Mouse (Mus musculus): ENCODE measurements at regions not wholly inside any gene's neighbourhood (a gene's known extent, or its start where the extent isn't known, plus 50 kb on each side); places are given as distances from the start of the nearest gene placed in this dataset.
"Not testable (repeated sequence)": the region's sequence is repeated elsewhere in the genome, so short reads cannot be mapped to it uniquely, and the experiment has no call there.

DNA sequence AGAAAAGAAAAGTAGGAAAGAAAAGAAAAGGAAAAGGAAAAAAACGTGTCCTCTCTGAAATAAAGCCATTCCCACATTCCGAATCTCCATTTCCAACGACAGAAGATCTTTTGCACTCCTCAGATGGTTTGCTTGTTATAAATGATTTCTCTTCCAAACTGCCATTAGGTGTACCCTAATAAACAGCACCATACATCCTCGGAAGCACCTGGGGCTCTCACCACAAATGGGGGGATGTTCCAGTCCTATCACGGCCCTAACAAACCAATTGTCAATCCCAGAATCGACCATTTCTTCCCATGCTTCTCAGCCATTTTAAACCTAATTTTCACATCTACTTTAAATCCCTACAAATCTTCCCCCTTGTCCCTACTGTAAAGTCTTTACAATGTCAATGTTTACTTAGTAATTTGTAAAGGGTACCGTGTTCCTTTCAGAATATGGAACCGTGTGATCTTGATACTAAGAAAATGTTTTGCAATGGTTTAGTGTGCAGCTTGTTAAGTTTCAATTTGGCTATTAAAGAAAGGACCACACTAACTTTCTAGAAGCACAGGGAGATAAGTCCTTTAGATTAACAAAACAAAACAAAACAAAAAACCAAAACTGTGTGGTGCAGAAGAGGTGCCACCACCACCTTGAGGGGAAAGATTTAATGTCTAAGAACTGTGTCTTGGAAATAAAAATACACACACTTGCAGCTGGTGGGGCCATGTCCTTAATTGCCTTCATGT lies 66.6 kb upstream of the Chd2 start:
- Histone ChIP-seq H3K36me3 (ENCODE audit: control insufficient read depth, insufficient read depth, low read length, poor library complexity, severe bottlenecking) (no peaks in the 10 kb centered on the region), H3K27me3 (ENCODE audit: control insufficient read depth, insufficient read depth, low read length, poor library complexity, severe bottlenecking) (no peaks in the 10 kb centered on the region)
- no peak for DNase-seq (ENCODE audit: low read depth, low spot score)

DNA sequence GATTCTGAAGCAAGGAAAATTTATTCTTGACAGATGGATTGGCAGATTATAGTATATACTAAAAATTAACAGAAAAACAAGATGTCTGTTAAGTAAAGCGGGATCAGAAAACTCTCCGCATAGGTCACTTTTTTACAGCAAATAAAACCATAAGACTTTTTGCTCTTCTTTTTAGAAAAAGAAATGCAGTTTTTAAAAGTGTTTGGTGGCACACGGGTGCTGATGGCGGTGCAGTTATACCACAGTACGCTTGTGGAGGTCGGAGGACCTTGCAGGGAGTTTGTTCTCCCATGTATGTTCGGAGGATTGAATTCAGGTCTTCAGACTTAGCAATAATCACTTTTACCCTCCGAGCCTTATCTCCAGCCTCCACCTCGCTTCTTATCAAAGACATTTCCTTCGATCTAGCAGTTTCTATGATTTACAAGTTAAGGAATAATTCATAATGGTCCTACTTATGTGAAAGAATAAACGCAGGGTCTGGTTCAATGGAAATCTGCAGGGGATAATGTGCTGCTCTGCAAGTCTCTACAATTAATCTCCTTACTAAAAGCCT lies 65.9 kb upstream of the Chd2 start:
- Histone ChIP-seq H3K27me3 (ENCODE audit: control insufficient read depth, insufficient read depth, low read length, poor library complexity, severe bottlenecking) (no peaks in the 10 kb centered on the region), H3K36me3 (ENCODE audit: control insufficient read depth, insufficient read depth, low read length, poor library complexity, severe bottlenecking) (no peaks in the 10 kb centered on the region)
- no peak for DNase-seq (ENCODE audit: low read depth, low spot score)

DNA sequence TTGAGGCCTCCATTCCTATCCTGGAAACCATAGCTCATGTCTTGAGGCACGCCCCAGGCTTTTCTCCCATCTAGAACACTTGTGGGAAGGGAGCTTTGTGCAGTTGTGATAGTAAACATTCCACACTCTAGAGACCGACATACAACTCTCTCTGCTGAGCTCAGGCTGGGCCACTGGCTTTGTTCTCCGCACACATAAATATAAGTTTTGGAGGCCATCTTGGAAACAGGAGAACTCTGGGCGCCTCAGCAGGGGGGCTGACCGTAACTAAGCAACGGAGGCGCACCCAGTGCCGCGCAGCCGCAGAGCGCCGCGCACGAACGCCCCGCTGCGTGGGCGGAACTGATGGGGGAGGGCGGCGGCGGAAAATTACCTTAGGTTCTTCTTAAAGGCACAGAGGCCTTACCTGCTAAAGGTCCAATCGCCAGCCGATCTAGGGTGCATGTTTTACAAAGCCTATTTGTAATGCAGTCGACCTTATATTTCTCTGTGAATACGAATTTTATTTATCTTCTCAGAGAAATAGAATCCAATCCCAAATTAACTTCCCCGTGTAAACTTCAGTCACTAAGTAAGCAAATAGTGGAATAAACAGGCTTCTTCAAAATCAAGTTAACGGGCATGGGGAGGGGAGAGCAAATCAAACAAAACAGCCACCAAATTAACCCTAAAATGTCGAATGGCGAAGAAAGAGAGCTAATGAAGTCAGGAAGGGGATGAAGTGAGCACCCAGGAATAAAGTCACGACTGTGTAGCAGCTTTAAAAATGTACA lies 65.2 kb upstream of the Chd2 start:
- Histone ChIP-seq H3K36me3 (ENCODE audit: control insufficient read depth, insufficient read depth, low read length, poor library complexity, severe bottlenecking) (no peaks in the 10 kb centered on the region), H3K27me3 (ENCODE audit: control insufficient read depth, insufficient read depth, low read length, poor library complexity, severe bottlenecking) (no peaks in the 10 kb centered on the region)
- peak; percentile 97 for DNase-seq (ENCODE audit: low read depth, low spot score)

DNA sequence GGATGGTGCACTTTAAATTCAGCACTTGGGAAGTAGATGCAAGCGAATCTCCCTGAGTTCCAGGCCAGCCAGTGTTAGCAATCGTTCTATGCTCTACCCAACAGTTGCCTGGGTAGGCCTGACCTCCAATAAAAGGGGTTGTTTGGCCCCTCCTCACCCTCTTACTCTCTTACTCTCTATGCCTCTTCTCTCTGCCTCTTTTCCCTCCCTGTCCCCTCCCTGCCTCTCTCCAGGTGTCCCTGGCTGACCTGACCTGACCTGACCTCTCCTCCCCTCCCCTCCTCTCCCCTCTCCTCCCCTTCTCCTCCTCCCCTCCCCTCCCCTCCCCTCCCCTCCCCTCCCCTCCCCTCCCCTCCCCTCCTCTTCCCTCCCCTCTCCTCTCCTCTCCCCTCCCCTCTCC lies 63.0 kb upstream of the Chd2 start:
- Histone ChIP-seq H3K27me3 (ENCODE audit: control insufficient read depth, insufficient read depth, low read length, poor library complexity, severe bottlenecking) (no peaks in the 10 kb centered on the region), H3K36me3 (ENCODE audit: control insufficient read depth, insufficient read depth, low read length, poor library complexity, severe bottlenecking) (no peaks in the 10 kb centered on the region)
- DNase-seq (ENCODE audit: low read depth, low spot score) = no peak

DNA sequence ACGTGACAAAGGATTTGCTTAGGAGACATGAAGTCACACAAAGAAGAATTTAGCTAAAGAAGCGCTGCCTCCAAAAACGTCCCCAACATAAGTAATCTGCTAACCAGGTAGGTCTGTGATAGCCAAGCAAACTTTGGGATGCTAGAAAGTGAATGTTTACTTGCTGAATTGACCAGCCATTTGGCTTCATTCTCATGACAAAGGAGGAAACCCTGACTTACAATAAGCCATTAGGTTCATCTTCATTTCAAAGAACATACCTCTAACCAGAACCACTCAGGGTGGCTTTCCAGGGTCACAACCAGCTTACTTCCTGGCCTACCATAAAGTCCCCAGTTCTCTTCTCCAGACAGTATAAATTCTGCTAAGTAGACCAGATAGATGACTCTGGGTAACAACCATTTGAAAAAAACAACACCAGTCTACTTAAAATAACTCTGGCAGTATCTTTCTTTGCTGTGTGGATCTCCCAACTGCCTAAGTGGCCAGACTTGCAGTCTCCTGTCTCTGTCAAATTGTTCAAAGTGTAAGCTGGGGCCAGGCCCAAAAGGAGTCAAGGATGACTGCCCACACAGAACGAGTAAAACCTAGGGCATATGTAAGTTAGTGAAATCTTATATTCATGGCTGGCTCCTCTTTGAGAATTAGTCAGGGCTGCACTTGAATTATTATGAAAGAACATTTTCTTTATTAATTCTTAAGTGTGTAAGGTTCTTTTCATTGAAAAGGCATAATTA lies 61.4 kb upstream of the Chd2 start:
- H3K36me3 ChIP-seq (ENCODE audit: control insufficient read depth, insufficient read depth, low read length, poor library complexity, severe bottlenecking) = no peaks in the 10 kb centered on the region
- no peaks in the 10 kb centered on the region for H3K27me3 ChIP-seq (ENCODE audit: control insufficient read depth, insufficient read depth, low read length, poor library complexity, severe bottlenecking)
- no peak for DNase-seq (ENCODE audit: low read depth, low spot score)

DNA sequence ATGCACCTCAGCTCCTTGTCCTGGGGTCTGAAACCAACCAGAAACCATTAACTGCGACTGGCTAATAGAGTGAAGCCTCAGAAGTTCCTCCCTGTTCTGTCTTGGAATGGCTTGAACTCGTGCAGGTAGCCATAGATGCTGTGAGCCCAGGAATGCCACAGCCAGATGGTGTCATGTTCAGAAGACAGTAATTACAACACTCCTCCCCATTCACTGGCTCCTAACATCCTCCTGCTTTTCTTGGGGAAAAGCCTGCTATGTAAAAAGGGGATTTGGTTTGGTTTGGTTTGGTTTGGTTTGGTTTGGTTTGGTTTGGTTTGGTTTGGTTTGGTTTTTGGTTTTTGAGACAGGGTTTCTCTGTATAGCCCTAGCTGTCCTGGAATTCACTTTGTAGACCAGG lies 59.7 kb upstream of the Chd2 start:
- Histone ChIP-seq H3K36me3 (ENCODE audit: control insufficient read depth, insufficient read depth, low read length, poor library complexity, severe bottlenecking) (no peaks in the 10 kb centered on the region), H3K27me3 (ENCODE audit: control insufficient read depth, insufficient read depth, low read length, poor library complexity, severe bottlenecking) (no peaks in the 10 kb centered on the region)
- no peak for DNase-seq (ENCODE audit: low read depth, low spot score)

DNA sequence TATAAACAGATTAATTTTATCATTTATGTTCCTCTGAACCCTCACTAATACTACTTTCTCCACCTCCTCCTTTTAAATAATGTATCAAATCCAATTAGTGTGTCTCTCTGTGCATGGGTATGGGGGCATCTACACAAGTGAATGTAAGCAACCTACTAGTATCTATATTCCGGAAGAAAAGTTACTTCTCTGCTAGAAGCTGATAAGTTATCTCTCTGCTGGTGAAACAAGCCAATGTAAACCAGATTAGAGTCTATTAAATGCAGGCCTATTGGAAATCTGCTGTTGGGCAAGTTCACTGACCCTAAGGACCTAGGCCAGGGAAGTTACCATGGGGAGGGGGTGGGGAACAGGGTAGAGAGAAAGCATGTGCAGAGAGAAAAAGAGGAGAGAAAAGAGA lies 59.1 kb upstream of the Chd2 start:
- DNase-seq (ENCODE audit: low read depth, low spot score) = no peak
- Histone ChIP-seq H3K27me3 (ENCODE audit: control insufficient read depth, insufficient read depth, low read length, poor library complexity, severe bottlenecking) (no peaks in the 10 kb centered on the region), H3K36me3 (ENCODE audit: control insufficient read depth, insufficient read depth, low read length, poor library complexity, severe bottlenecking) (no peaks in the 10 kb centered on the region)

DNA sequence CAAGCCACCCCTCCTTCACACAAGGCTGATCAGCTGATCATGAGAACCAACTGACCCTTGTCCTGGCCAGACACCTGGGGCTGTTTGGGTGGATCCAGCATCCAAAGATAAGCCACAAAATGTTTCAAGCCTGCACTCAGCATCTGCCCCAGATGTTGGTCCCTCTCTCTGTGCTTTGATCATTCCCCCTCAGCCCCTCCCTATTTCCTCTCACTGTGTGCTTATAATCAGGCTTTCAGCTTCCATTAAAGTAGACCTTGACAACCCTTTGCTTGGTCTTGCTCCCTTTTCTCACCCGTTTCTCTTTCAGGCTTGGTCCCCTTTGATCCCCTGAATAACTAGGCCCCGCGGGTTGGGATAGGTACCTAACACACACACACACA lies 58.4 kb upstream of the Chd2 start:
- DNase-seq (ENCODE audit: low read depth, low spot score); H3K27me3 ChIP-seq (ENCODE audit: control insufficient read depth, insufficient read depth, low read length, poor library complexity, severe bottlenecking); H3K36me3 ChIP-seq (ENCODE audit: control insufficient read depth, insufficient read depth, low read length, poor library complexity, severe bottlenecking): not testable (repeated sequence)

DNA sequence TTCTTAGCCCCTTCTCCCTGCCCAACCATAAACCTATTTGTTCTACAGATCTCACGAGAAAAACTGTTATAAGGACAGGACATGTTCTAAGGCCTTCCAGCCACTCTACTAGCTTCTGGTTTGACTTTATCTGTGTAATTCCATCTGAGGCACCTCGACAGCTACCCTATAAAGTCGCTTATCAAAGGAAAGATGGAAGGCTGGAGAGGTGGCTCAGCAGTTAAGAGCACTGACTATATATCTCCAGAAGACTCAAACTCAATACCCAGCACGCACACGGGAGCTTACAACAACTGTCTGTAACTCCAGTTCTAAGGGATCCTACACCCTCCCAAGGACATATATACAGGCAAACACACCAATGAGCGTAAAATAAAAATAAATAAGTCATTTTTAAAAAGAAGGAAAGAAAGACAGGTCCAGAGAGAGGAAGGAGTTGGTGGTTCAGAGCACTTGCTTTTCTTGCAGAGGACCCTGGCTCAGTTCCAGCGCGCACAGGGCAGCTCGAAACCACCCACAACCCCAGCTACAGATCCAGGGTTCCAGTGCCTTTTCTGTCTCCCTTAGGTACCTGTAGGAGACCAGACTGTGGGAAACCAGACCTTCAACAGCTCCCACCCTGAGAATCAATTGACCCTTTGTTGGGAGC lies 57.8 kb upstream of the Chd2 start:
- H3K36me3 ChIP-seq (ENCODE audit: control insufficient read depth, insufficient read depth, low read length, poor library complexity, severe bottlenecking) = no peaks in the 10 kb centered on the region
- H3K27me3 ChIP-seq (ENCODE audit: control insufficient read depth, insufficient read depth, low read length, poor library complexity, severe bottlenecking) = no peaks in the 10 kb centered on the region
- DNase-seq (ENCODE audit: low read depth, low spot score) = no peak

DNA sequence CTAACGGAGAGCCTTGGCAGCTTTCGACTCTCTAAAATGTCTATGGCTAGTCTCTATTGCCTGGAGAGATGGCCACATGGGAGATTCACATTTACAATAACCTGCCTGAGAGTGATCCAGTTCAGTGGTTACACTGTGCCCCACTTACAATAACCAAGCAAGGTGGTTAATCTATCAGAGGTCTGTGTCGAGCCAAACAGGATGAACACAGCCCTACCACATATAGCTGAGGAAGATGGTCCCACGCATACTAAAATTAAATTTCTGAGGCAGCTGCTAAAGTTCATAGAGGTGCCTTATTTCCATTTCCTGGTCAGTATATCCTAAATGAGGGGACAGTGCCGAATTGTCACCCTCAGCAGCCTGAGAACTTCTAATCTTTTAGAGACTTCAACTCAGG lies 56.3 kb upstream of the Chd2 start:
- Histone ChIP-seq H3K27me3 (ENCODE audit: control insufficient read depth, insufficient read depth, low read length, poor library complexity, severe bottlenecking) (no peaks in the 10 kb centered on the region), H3K36me3 (ENCODE audit: control insufficient read depth, insufficient read depth, low read length, poor library complexity, severe bottlenecking) (no peaks in the 10 kb centered on the region)
- no peak for DNase-seq (ENCODE audit: low read depth, low spot score)

DNA sequence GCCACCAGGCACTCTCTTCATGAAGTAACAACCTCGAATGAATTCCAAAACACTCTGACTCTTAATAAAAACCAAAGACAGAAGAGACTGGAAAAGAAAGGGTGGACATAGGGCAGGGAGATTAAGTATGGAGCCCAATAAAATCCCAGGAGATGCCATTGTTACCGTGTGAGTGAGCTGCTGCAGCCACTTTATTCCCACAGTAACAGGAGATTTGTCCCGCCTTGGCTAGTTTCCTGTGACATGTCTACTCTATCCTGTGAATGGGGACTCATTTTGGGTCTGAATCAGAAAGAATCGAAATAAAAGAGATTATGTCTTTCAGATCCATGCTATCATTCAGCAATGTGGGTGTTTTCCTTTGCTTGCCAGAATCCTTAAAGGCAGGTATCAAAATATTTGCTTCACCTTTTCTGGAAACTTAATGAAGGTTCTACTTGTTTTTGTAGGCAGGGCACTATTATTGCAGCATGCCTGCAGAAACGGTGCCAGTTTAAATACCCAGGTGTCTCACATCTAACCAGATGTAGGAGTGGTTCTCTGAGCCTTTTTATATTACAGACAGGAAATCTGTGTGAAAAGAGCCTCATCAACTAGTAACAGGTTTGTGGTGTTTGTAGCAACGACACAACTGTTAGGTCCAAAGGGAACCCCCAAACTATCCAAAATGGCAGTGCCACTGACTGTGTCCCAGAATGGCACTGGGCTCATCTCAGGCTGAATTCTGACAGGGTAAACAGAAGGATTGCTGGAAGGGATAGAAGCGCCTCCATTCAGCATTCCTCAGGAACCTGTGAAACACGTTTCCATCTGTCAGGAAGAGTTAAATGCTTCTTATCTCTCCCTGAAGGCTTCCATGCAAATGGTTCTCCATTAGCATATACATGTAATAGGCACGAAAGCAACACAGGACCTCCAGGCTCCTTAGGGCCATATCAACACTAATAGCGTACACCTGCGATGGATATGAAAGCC lies 55.5 kb upstream of the Chd2 start:
- DNase-seq (ENCODE audit: low read depth, low spot score) = no peak
- no peaks in the 10 kb centered on the region for H3K27me3 ChIP-seq (ENCODE audit: control insufficient read depth, insufficient read depth, low read length, poor library complexity, severe bottlenecking)
- no peaks in the 10 kb centered on the region for H3K36me3 ChIP-seq (ENCODE audit: control insufficient read depth, insufficient read depth, low read length, poor library complexity, severe bottlenecking)

DNA sequence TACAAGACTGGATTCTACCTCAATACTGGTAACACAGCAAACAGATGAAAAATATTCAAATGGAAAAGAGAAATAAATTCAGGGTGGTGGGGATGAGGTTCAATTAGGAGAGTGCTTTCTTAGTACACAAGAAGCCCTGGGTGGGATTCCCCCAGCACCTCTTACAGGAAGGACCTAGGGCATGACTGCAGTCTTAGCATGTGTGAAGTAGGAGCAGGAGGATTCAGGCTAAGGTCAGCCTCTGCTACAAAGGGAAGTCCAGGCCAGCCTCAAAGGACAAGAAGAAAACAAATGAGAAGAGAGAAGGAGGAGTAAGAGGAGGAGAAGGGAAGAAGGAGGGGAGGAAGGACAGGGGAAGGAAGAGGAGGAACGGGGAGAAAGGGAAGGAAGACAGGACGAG lies 54.8 kb upstream of the Chd2 start:
- H3K27me3 ChIP-seq (ENCODE audit: control insufficient read depth, insufficient read depth, low read length, poor library complexity, severe bottlenecking) = no peaks in the 10 kb centered on the region
- DNase-seq (ENCODE audit: low read depth, low spot score) = peak; percentile 48

DNA sequence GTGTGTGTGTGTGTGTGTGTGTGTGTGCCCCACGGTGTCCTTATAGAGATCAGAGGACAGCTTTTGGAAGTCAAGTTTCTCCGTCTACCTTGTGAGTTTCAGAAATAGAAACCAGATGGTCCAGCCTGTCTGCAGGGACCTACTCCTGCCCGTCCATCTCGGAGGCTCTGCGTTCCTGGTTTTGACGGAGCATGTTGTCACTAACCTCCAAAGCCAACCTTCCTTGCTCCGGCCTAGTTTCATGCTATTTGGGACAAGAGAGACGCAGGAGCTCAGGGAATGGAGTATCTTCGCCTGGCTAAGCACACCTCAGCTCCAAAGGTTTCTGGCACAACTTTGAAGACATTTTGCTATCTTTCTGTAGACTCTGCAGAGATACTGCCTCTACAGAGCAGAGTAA lies 54.2 kb upstream of the Chd2 start:
- DNase-seq (ENCODE audit: low read depth, low spot score) = peak; percentile 38

More for the DNA sequence above, 54.8 kb upstream of the Chd2 start:
- no peaks in the 10 kb centered on the region for H3K36me3 ChIP-seq (ENCODE audit: control insufficient read depth, insufficient read depth, low read length, poor library complexity, severe bottlenecking)

More for the DNA sequence above, 54.2 kb upstream of the Chd2 start:
- Histone ChIP-seq H3K27me3 (ENCODE audit: control insufficient read depth, insufficient read depth, low read length, poor library complexity, severe bottlenecking) (no peaks in the 10 kb centered on the region), H3K36me3 (ENCODE audit: control insufficient read depth, insufficient read depth, low read length, poor library complexity, severe bottlenecking) (no peaks in the 10 kb centered on the region)

Measured in splenic B cell, adult 2 months (primary cell).